Mouse (Mus musculus) forebrain, embryonic 11.5 days (tissue): ENCODE measurements around the gene Olfr572. TPM values are rescaled to one million over a fixed set of nuclear protein-coding genes. Genes with fewer than 3 reads are reported as not detected.

Source experiments
- ATAC-seq: fragments of 200-750 bp; cut with Nextera tagmentation; replicated peaks from 2 replicates; pipeline ENCODE4 v1.8.0; 2017; ENCODE audit warnings: moderate TSS enrichment; ENCODE audit not compliant: low FRiP score
- DNase-seq: peaks from one replicate; pipeline ENCODE4 v3.0.0-alpha.2; 2017; ENCODE audit warnings: low spot score
- H3K27ac ChIP-seq: fragments of 300-500 bp; sonication (generic); 2 replicates; pipeline ENCODE4 v1.5.1; 2014; ENCODE audit warnings: low read depth, low read length
- H3K27me3 ChIP-seq: fragments of 300-500 bp; sonication (generic); 2 replicates; pipeline ENCODE4 v1.6.1; 2014; ENCODE audit warnings: mild to moderate bottlenecking, low read length, mixed read lengths; ENCODE audit not compliant: control insufficient read depth, insufficient read depth
- H3K36me3 ChIP-seq: fragments of 300-500 bp; sonication (generic); 2 replicates; pipeline ENCODE4 v1.6.1; 2014; ENCODE audit warnings: mild to moderate bottlenecking, low read length, moderate library complexity, mixed read lengths; ENCODE audit not compliant: control insufficient read depth, insufficient read depth
- H3K4me1 ChIP-seq: fragments of 300-500 bp; sonication (generic); replicated peaks from 2 replicates; pipeline ENCODE4 v1.6.1; 2014; ENCODE audit warnings: low read length, mixed read lengths; ENCODE audit not compliant: control insufficient read depth, insufficient read depth
- H3K4me2 ChIP-seq: fragments of 300-500 bp; sonication (generic); 2 replicates; pipeline ENCODE4 v1.6.1; 2014; ENCODE audit warnings: low read depth, mild to moderate bottlenecking, low read length, moderate library complexity, mixed read lengths; ENCODE audit not compliant: severe bottlenecking
- H3K4me3 ChIP-seq: fragments of 300-500 bp; sonication (generic); 2 replicates; pipeline ENCODE4 v1.5.1; 2014; ENCODE audit warnings: low read depth, low read length
- H3K9ac ChIP-seq: fragments of 300-500 bp; sonication (generic); 2 replicates; pipeline ENCODE4 v1.6.1; 2014; ENCODE audit warnings: low read length
- H3K9me3 ChIP-seq: fragments of 300-500 bp; sonication (generic); 2 replicates; pipeline ENCODE4 v1.6.1; 2016; ENCODE audit warnings: low read length, mixed read lengths; ENCODE audit not compliant: control insufficient read depth
- WGBS: fragments of 180-500 bp; shearing (Covaris S2); extraction: QIAGEN DNeasy Blood & Tissue Kit; methylation state at CpG from one replicate; pipeline ENCODE4 v1.1.7; 2014; 5-methylcytosine and 5-hydroxymethylcytosine counted together
- polyA plus RNA-seq: library from polyadenylated mRNA; unstranded; fragments of >200 nt; fragmentation: Nextera tagmentation; extraction: Ambion mirVana; gene quantifications from 2 replicates; pipeline ENCODE4 v1.2.1, GENCODE M21; 2014

The Olfr572 gene
- polyA plus RNA-seq, 1 experiment from 2014 or later = not detected

GRCm38 (mm10) chr7:102943417-102943816 is 19.2 kb downstream of the Olfr572 start:
- ATAC-seq = no peak
- Histone ChIP-seq H3K36me3 (no peaks in the 10 kb centered on the region), H3K9me3 (no peaks in the 10 kb centered on the region), H3K27ac (no peak overlapping the region), H3K27me3 (no peaks in the 10 kb centered on the region), H3K9ac (no peak overlapping the region), H3K4me2 (no peak overlapping the region), H3K4me3 (no peak overlapping the region), H3K4me1 (no peaks in the 10 kb centered on the region)
- WGBS = 79% methylated on average over 1 of the region's 1 CpGs
- DNase-seq = no peak

GRCm38 (mm10) chr7:102948167-102948566 is 24.0 kb downstream of the Olfr572 start, which contains the start of gene Olfr574:
Gene Olfr574, plus strand, starts transcription at chr7:102948467.
- Histone ChIP-seq H3K36me3 (no peaks in the 10 kb centered on the region), H3K9me3 (no peaks in the 10 kb centered on the region), H3K4me1 (no peaks in the 10 kb centered on the region), H3K9ac (no peak within 1 kb of the TSS), H3K27me3 (no peaks in the 10 kb centered on the region), H3K27ac (no peak within 1 kb of the TSS), H3K4me3 (no peak within 1 kb of the TSS), H3K4me2 (no peak within 1 kb of the TSS)
- DNase-seq = no peak
- ATAC-seq = no peak
- WGBS = 96% methylated on average over 1 of the region's 1 CpGs

GRCm38 (mm10) chr7:102950732-102951131 is 26.5 kb downstream of the Olfr572 start:
- H3K27me3 ChIP-seq = no peaks in the 10 kb centered on the region
- 71% methylated on average over 1 of the region's 1 CpGs for WGBS
- H3K4me2 ChIP-seq = no peak overlapping the region
- H3K27ac ChIP-seq = no peak overlapping the region
- H3K4me1 ChIP-seq = no peaks in the 10 kb centered on the region
- no peaks in the 10 kb centered on the region for H3K9me3 ChIP-seq
- H3K4me3 ChIP-seq = no peak overlapping the region
- H3K9ac ChIP-seq = no peak overlapping the region
- no peaks in the 10 kb centered on the region for H3K36me3 ChIP-seq
- ATAC-seq (no peak), DNase-seq (no peak)

GRCm38 (mm10) chr7:102958137-102958536 is 33.9 kb downstream of the Olfr572 start:
- H3K27ac ChIP-seq = no peak overlapping the region
- H3K9ac ChIP-seq = no peak overlapping the region
- no peak overlapping the region for H3K4me2 ChIP-seq
- H3K36me3 ChIP-seq = no peaks in the 10 kb centered on the region
- WGBS = 81% methylated on average over 3 of the region's 3 CpGs
- ATAC-seq = no peak
- no peak overlapping the region for H3K4me3 ChIP-seq
- no peaks in the 10 kb centered on the region for H3K4me1 ChIP-seq
- no peaks in the 10 kb centered on the region for H3K27me3 ChIP-seq
- no peaks in the 10 kb centered on the region for H3K9me3 ChIP-seq
- DNase-seq = no peak

- ATAC-seq (no peak), DNase-seq (no peak)
- H3K9ac ChIP-seq = no peak within 1 kb of the TSS
- H3K36me3 ChIP-seq = no peaks in the 10 kb centered on the region
- no peak within 1 kb of the TSS for H3K4me2 ChIP-seq
- no peaks in the 10 kb centered on the region for H3K27me3 ChIP-seq
- H3K9me3 ChIP-seq = no peaks in the 10 kb centered on the region
- H3K27ac ChIP-seq = no peak within 1 kb of the TSS
- 78% methylated on average over 1 of the region's 1 CpGs for WGBS
- H3K4me3 ChIP-seq = no peak within 1 kb of the TSS
- H3K4me1 ChIP-seq = no peaks in the 10 kb centered on the region
These were observed 34.4 kb downstream of the Olfr572 start, which contains the start of gene Olfr575 for GRCm38 (mm10) chr7:102958593-102958992. Gene Olfr575, minus strand, starts transcription at chr7:102958775.

- DNase-seq (no peak), ATAC-seq (no peak)
- 73% methylated on average over 2 of the region's 2 CpGs for WGBS
- H3K4me2 ChIP-seq = no peak within 1 kb of the TSS
- no peaks in the 10 kb centered on the region for H3K36me3 ChIP-seq
- no peaks in the 10 kb centered on the region for H3K27me3 ChIP-seq
- H3K4me1 ChIP-seq = no peaks in the 10 kb centered on the region
- H3K4me3 ChIP-seq = no peak within 1 kb of the TSS
- no peaks in the 10 kb centered on the region for H3K9me3 ChIP-seq
- H3K27ac ChIP-seq = no peak within 1 kb of the TSS
- no peak within 1 kb of the TSS for H3K9ac ChIP-seq
These were observed 38.2 kb downstream of the Olfr572 start, which contains the start of gene Olfr576 for GRCm38 (mm10) chr7:102962360-102962759. Gene Olfr576, plus strand, starts transcription at chr7:102962660.

GRCm38 (mm10) chr7:102974399-102974798 is 50.2 kb downstream of the Olfr572 start:
- Histone ChIP-seq H3K9ac (no peak overlapping the region), H3K4me1 (no peaks in the 10 kb centered on the region), H3K4me3 (no peak overlapping the region), H3K9me3 (no peaks in the 10 kb centered on the region), H3K27me3 (no peaks in the 10 kb centered on the region), H3K36me3 (no peaks in the 10 kb centered on the region), H3K27ac (no peak overlapping the region), H3K4me2 (no peak overlapping the region)
- DNase-seq (no peak), ATAC-seq (no peak)
- WGBS = 52% methylated on average over 1 of the region's 1 CpGs

- DNase-seq (no peak), ATAC-seq (no peak)
- Histone ChIP-seq H3K27me3 (no peaks in the 10 kb centered on the region), H3K36me3 (no peaks in the 10 kb centered on the region), H3K4me3 (no peak within 1 kb of the TSS), H3K9me3 (no peaks in the 10 kb centered on the region), H3K4me1 (no peaks in the 10 kb centered on the region), H3K9ac (no peak within 1 kb of the TSS), H3K27ac (no peak within 1 kb of the TSS), H3K4me2 (no peak within 1 kb of the TSS)
- WGBS = 83% methylated on average over 2 of the region's 2 CpGs
These were observed 51.6 kb downstream of the Olfr572 start, which contains the start of gene Olfr577 for GRCm38 (mm10) chr7:102975843-102976242. Gene Olfr577, minus strand, starts transcription at chr7:102975943.
